Mouse (Mus musculus) WW6 (cell line): ENCODE results near the gene Gria3.

Experiments
- DNase-seq: peaks from one replicate; pipeline ENCODE4 v3.0.0-alpha.2; 2013; ENCODE audit warnings: low read depth, low spot score

Gria3 gene

DNA sequence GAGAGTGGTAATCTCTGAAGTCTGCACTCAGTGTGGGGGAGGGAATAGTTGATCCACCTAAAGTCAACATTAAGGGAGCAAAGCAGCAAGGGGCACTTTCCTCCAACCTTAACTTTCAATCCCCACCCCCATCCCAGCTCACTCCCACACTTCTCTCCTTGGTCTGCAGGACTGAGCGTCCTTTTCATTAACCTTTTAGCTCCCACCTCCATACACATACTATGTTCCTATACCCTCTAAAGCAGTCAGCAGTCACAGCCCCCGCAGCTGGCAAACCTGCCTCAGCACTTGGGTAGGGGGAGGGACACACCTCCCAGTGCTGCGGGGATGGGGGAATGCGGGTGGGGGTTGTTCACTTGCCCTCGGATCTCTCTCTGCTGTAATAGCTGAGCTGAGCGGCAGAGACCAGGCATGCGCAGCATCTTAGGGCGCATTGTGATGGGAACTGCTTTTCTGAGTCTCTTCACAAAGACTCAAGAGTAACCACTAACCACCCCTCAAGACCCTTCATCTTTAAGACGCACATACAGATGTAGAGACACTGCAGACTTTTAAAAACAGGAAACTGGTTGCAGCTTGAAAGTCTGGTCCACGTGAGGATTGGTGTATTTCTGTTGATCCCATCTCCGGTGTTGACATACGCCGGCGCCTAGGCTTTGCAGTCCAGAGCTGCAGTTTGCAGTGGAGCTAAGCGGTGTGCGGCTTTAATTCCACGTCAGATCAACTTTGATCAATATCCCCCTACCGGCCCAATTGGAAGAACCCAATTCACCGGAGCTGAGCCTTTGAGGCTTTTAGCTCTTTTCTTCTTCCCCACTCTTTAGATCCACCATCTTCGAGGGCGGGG is at the start of gene Gria3:
TSS of gene Gria3 (plus strand) at position 797 of the 847 bp plus-strand sequence.
- DNase-seq = no peak

- DNase-seq = no peak
Observed at GRCm38 (mm10) chrX:41387086-41387485, 13.6 kb upstream of the Gria3 start.

- no peak for DNase-seq
Observed at GRCm38 (mm10) chrX:41389079-41389478, 11.6 kb upstream of the Gria3 start.

GRCm38 (mm10) chrX:41398482-41398881 is 2.2 kb upstream of the Gria3 start:
- no peak for DNase-seq

DNA sequence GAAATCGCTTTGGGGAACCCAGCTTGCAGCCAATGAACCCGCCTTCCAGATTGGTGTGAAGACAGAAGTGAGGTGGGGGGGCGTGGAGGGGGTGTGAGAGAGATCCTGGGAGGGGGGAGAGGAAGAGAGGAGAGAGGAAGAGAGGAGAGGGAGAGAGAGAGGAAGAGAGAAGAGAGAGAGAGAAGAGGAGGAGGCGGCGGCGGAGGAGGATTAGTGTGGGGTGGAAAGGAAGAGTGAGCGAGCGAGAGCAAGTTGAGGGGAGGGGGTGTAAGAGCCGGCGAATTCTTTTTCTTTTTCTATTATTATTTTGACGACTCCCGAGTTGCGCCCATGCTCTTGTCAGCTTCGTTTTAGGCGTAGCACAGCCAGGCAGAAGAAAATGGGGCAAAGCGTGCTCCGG is 532 bp downstream of the Gria3 start:
- no peak for DNase-seq

- DNase-seq = no peak
Observed at GRCm38 (mm10) chrX:41401590-41402240, 1.1 kb downstream of the Gria3 start.

DNA sequence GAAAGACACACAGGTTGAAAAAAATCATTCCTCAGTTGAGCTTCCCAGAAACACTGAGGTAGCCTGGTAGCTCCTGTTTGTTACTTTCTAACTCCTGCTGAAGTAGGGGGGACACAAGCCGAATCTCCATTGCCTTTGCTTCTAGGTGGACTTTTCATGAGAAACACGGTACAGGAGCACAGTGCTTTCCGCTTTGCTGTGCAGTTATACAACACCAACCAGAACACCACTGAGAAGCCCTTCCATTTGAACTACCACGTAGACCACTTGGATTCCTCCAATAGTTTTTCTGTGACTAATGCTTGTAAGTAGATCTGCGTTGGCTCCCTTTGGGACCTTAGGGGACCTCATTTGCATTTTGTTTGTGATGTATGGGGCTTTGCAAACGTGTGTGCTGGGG is 2.0 kb downstream of the Gria3 start:
- DNase-seq = no peak

- no peak for DNase-seq
Observed at GRCm38 (mm10) chrX:41406288-41406687, 5.6 kb downstream of the Gria3 start.

DNA sequence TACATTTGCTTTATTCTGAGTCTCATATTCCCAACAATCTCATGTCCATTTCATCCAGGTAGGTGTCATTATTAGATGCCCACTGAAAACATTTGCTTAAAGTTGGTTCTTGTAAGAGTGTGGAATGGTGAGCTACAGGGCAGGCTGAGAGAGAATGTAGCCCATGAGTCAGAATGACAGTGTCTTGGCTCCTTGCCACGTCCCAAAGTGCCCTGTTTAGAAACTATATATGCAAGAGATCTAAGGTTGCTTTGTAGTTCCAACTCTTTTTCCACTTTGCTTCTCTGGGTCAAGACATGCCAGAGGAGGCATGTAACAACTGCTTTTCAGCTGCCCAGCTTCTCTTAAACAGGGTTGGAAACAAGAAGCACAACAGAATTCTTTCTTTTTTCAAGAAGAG is 9.1 kb downstream of the Gria3 start:
- DNase-seq = no peak

DNA sequence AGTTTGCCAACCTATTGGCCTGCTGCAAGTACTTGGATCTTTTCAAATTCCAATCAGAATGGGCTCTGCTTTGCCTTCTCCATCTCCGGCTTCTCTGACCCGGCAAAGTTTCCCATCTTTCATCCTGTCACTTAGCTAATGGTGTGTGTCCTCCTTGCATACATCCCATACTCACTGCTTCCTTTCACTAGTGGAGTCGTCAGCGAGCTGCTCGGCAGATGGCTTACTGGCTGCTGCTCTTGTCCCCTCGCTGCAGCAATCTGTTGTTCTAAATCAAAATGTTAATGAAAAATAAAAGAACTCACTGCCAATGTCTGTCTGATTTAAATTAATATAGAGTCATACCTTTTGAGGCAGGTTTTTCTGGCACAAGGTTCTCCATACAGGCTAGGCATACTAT is 25.0 kb downstream of the Gria3 start:
- no peak for DNase-seq

- DNase-seq = no peak
Observed at GRCm38 (mm10) chrX:41428011-41428410, 27.4 kb downstream of the Gria3 start.

GRCm38 (mm10) chrX:41435541-41435940 is 34.9 kb downstream of the Gria3 start:
- DNase-seq = no peak

- DNase-seq = no peak
Observed at GRCm38 (mm10) chrX:41438841-41439240, 38.2 kb downstream of the Gria3 start.

GRCm38 (mm10) chrX:41448876-41449275 is 48.2 kb downstream of the Gria3 start:
- DNase-seq = no peak

- no peak for DNase-seq
Observed at GRCm38 (mm10) chrX:41477486-41477885, 76.8 kb downstream of the Gria3 start.

GRCm38 (mm10) chrX:41496528-41496927 is 95.9 kb downstream of the Gria3 start:
- DNase-seq = no peak

- no peak for DNase-seq
Observed at GRCm38 (mm10) chrX:41505371-41505770, 104.7 kb downstream of the Gria3 start.

DNA sequence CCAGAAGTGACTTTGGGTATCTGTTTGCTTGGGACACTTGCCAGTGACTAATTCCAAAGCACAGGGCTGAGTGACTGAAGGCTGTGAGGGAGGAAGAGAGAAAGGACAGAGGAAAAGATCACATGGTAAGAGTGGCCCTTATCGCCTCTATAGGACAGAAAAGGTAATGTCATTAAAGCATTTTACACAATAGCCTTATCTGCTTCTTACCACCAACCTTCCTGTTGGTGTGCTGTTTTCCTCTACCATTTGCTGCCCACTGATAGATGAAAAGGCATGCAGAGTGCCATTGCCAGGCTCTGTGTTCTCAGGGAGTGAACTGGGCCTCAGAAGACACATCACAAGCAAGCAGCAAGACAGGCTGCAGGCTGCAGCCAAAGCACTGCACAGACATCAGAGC is 107.3 kb downstream of the Gria3 start:
- DNase-seq = no peak

GRCm38 (mm10) chrX:41514982-41515381 is 114.3 kb downstream of the Gria3 start:
- no peak for DNase-seq

- no peak for DNase-seq
Observed at GRCm38 (mm10) chrX:41532511-41532910, 131.9 kb downstream of the Gria3 start.

DNA sequence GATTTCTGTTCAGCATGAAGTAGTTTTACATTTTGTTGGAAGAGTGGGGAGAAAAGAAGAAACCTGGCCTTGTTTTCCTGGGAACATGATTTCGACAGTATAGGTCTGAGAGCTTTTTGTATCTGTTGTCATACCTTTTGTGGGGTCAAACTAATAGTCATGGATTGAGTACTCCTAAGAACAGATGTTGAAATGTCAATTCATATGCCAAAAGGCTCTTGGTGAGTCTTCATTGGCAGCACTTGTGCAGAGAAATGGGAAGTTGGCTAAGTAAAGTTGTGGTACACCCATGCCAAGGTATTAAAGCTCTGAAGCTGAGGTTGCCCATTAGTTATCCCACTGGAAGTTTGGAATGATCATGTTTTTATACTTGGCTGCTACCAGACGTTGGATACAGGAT is 135.2 kb downstream of the Gria3 start:
- no peak for DNase-seq

DNA sequence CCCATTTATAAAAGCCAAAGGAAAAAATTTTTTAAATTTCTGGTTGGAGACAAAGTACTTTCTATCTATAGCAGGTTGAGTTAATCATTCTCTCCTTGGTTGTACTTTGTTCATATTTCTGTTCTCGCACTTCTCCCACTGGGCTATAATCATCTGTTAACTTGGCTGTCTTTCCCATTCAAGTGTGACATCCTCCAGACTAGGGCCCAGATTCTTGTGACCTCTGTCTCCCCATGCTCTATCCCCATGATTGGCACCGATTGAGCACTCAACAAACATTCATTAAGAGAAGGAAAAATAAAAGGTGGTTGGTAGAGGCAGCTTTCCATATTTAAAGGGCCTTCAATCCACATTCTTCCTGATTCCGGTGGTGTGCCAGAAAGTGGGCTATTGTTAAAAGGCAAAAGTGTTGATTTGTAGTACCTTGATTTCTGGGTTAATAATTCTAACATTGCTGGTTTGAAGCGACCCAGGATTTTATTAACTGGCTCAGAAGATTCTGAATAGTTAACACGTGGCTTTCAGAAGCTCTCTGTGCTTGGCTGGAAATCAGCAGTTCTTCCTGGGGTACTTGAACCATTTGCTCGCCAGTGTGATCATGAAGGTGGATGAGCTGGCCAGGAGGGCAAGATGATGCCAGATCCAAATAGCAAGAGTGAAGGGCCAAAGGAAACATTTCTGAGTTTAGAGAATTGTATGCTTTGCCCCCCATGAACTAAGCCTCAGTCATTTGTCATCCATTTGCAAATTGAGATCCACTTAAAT is 161.8 kb downstream of the Gria3 start:
- DNase-seq = no peak
